Mouse (Mus musculus): ENCODE measurements around the gene Pias4. TPM values are rescaled to one million over a fixed set of nuclear protein-coding genes. Genes with fewer than 3 reads are reported as not detected.

Pias4 gene
- polyA plus RNA-seq, 1 experiment from 2014 or later, result 54.2 TPM

- Histone ChIP-seq H3K4me2 (no peak overlapping the region), H3K9me3 (replicated peaks) (no peaks in the 10 kb centered on the region), H3K4me1 (no peaks in the 10 kb centered on the region), H3K27ac (no peak overlapping the region), H3K4me3 (no peak overlapping the region), H3K27me3 (no peaks in the 10 kb centered on the region), H3K9ac (no peak overlapping the region), H3K36me3 (ENCODE audit: poor library complexity, severe bottlenecking) (peaks cover 83% of the 10 kb centered on the region)
- 87% methylated on average over 6 of the region's 6 CpGs for WGBS
- ATAC-seq, result no peak
These were observed 13.0 kb downstream of the Pias4 start for GRCm38 (mm10) chr10:81154736-81155135.

GRCm38 (mm10) chr10:81154313-81154712 lies 13.4 kb downstream of the Pias4 start:
- no peaks in the 10 kb centered on the region for H3K27me3 ChIP-seq
- no peaks in the 10 kb centered on the region for H3K9me3 ChIP-seq (replicated peaks)
- no peak overlapping the region for H3K4me3 ChIP-seq
- H3K9ac ChIP-seq, result no peak overlapping the region
- H3K4me1 ChIP-seq, result no peaks in the 10 kb centered on the region
- 95% methylated on average over 12 of the region's 12 CpGs for WGBS
- H3K4me2 ChIP-seq, result no peak overlapping the region
- peaks cover 86% of the 10 kb centered on the region for H3K36me3 ChIP-seq (ENCODE audit: poor library complexity, severe bottlenecking)
- no peak for ATAC-seq
- no peak overlapping the region for H3K27ac ChIP-seq

- no peak overlapping the region for H3K4me2 ChIP-seq
- peaks cover 86% of the 10 kb centered on the region for H3K36me3 ChIP-seq (ENCODE audit: poor library complexity, severe bottlenecking)
- H3K4me3 ChIP-seq, result no peak overlapping the region
- no peaks in the 10 kb centered on the region for H3K9me3 ChIP-seq (replicated peaks)
- WGBS, result 82% methylated on average over 12 of the region's 12 CpGs
- no peak overlapping the region for H3K27ac ChIP-seq
- H3K27me3 ChIP-seq, result no peaks in the 10 kb centered on the region
- no peak for ATAC-seq
- no peak overlapping the region for H3K9ac ChIP-seq
- no peaks in the 10 kb centered on the region for H3K4me1 ChIP-seq
These were observed 15.1 kb downstream of the Pias4 start for GRCm38 (mm10) chr10:81152609-81153008.

GRCm38 (mm10) chr10:81151261-81151660 lies 16.5 kb downstream of the Pias4 start:
- 76% methylated on average over 6 of the region's 6 CpGs for WGBS
- peaks cover 86% of the 10 kb centered on the region for H3K36me3 ChIP-seq (ENCODE audit: poor library complexity, severe bottlenecking)
- ATAC-seq, result no peak

GRCm38 (mm10) chr10:81146296-81146695 lies 21.4 kb downstream of the Pias4 start:
- Histone ChIP-seq H3K4me2 (no peak overlapping the region), H3K36me3 (ENCODE audit: poor library complexity, severe bottlenecking) (peaks cover 73% of the 10 kb centered on the region), H3K9ac (no peak overlapping the region), H3K9me3 (replicated peaks) (no peaks in the 10 kb centered on the region), H3K27ac (no peak overlapping the region), H3K27me3 (no peaks in the 10 kb centered on the region), H3K4me3 (no peak overlapping the region), H3K4me1 (peaks cover 13% of the 10 kb centered on the region)
- ATAC-seq, result no peak
- 89% methylated on average over 4 of the region's 4 CpGs for WGBS

More at GRCm38 (mm10) chr10:81151261-81151660, 16.5 kb downstream of the Pias4 start:
- no peaks in the 10 kb centered on the region for H3K27me3 ChIP-seq
- no peak overlapping the region for H3K27ac ChIP-seq
- H3K4me3 ChIP-seq, result no peak overlapping the region
- H3K4me1 ChIP-seq, result no peaks in the 10 kb centered on the region
- no peak overlapping the region for H3K9ac ChIP-seq
- H3K4me2 ChIP-seq, result no peak overlapping the region
- no peaks in the 10 kb centered on the region for H3K9me3 ChIP-seq (replicated peaks)

- Histone ChIP-seq H3K4me3 (no peak overlapping the region), H3K36me3 (ENCODE audit: poor library complexity, severe bottlenecking) (peaks cover 73% of the 10 kb centered on the region), H3K9ac (no peak overlapping the region), H3K4me1 (peaks cover 18% of the 10 kb centered on the region), H3K4me2 (no peak overlapping the region), H3K27ac (no peak overlapping the region), H3K27me3 (no peaks in the 10 kb centered on the region), H3K9me3 (replicated peaks) (no peaks in the 10 kb centered on the region)
- no peak for ATAC-seq
- WGBS, result 88% methylated on average over 7 of the region's 7 CpGs
These were observed 21.9 kb downstream of the Pias4 start for GRCm38 (mm10) chr10:81145778-81146177.

- Histone ChIP-seq H3K27ac (no peak overlapping the region), H3K9ac (no peak overlapping the region), H3K36me3 (ENCODE audit: poor library complexity, severe bottlenecking) (peaks cover 70% of the 10 kb centered on the region), H3K9me3 (replicated peaks) (no peaks in the 10 kb centered on the region), H3K4me1 (peaks cover 23% of the 10 kb centered on the region), H3K27me3 (no peaks in the 10 kb centered on the region), H3K4me3 (no peak overlapping the region), H3K4me2 (no peak overlapping the region)
- WGBS, result 90% methylated on average over 6 of the region's 6 CpGs
- no peak for ATAC-seq
These were observed 22.4 kb downstream of the Pias4 start for GRCm38 (mm10) chr10:81145307-81145706.

GRCm38 (mm10) chr10:81144667-81145066 lies 23.1 kb downstream of the Pias4 start:
- H3K9ac ChIP-seq, result no peak overlapping the region
- no peak for ATAC-seq
- H3K36me3 ChIP-seq (ENCODE audit: poor library complexity, severe bottlenecking), result peaks cover 64% of the 10 kb centered on the region
- no peak overlapping the region for H3K27ac ChIP-seq
- no peak overlapping the region for H3K4me2 ChIP-seq
- H3K27me3 ChIP-seq, result no peaks in the 10 kb centered on the region
- no peaks in the 10 kb centered on the region for H3K9me3 ChIP-seq (replicated peaks)
- WGBS, result 97% methylated on average over 27 of the region's 27 CpGs
- H3K4me3 ChIP-seq, result no peak overlapping the region
- H3K4me1 ChIP-seq, result peaks cover 29% of the 10 kb centered on the region

GRCm38 (mm10) chr10:81143845-81144437 lies 23.8 kb downstream of the Pias4 start:
- Histone ChIP-seq H3K9me3 (replicated peaks) (no peaks in the 10 kb centered on the region), H3K4me2 (no peak overlapping the region), H3K27me3 (no peaks in the 10 kb centered on the region), H3K4me1 (peaks cover 37% of the 10 kb centered on the region), H3K36me3 (ENCODE audit: poor library complexity, severe bottlenecking) (peaks cover 57% of the 10 kb centered on the region), H3K27ac (no peak overlapping the region), H3K9ac (no peak overlapping the region), H3K4me3 (no peak overlapping the region)
- no peak for ATAC-seq
- 95% methylated on average over 52 of the region's 52 CpGs for WGBS

- no peak overlapping the region for H3K9ac ChIP-seq
- H3K9me3 ChIP-seq (replicated peaks), result no peaks in the 10 kb centered on the region
- ATAC-seq, result no peak
- peaks cover 44% of the 10 kb centered on the region for H3K4me1 ChIP-seq
- no peaks in the 10 kb centered on the region for H3K27me3 ChIP-seq
- peaks cover 49% of the 10 kb centered on the region for H3K36me3 ChIP-seq (ENCODE audit: poor library complexity, severe bottlenecking)
- H3K4me3 ChIP-seq, result no peak overlapping the region
- peak overlapping the region; percentile 25; the same call in 1 of the 2 replicates for H3K27ac ChIP-seq
- 98% methylated on average over 6 of the region's 7 CpGs for WGBS
- H3K4me2 ChIP-seq, result no peak overlapping the region
These were observed 24.5 kb downstream of the Pias4 start for GRCm38 (mm10) chr10:81143157-81143633.

- H3K4me3 ChIP-seq, result no peak overlapping the region
- peaks cover 43% of the 10 kb centered on the region for H3K36me3 ChIP-seq (ENCODE audit: poor library complexity, severe bottlenecking)
- 79% methylated on average over 5 of the region's 5 CpGs for WGBS
- no peak overlapping the region for H3K4me2 ChIP-seq
- peaks cover 46% of the 10 kb centered on the region for H3K4me1 ChIP-seq
- ATAC-seq, result no peak
- no peaks in the 10 kb centered on the region for H3K27me3 ChIP-seq
- H3K9me3 ChIP-seq (replicated peaks), result no peaks in the 10 kb centered on the region
- H3K27ac ChIP-seq, result peak overlapping the region; percentile 25; the same call in 1 of the 2 replicates
- no peak overlapping the region for H3K9ac ChIP-seq
These were observed 25.2 kb downstream of the Pias4 start for GRCm38 (mm10) chr10:81142551-81142981.

GRCm38 (mm10) chr10:81141455-81142210 lies 26.1 kb downstream of the Pias4 start:
- no peak overlapping the region for H3K4me3 ChIP-seq
- H3K9me3 ChIP-seq (replicated peaks), result no peaks in the 10 kb centered on the region
- no peak overlapping the region for H3K27ac ChIP-seq
- peaks cover 46% of the 10 kb centered on the region for H3K4me1 ChIP-seq
- no peak overlapping the region for H3K4me2 ChIP-seq
- H3K27me3 ChIP-seq, result no peaks in the 10 kb centered on the region
- peak overlapping the region; percentile 30; the same call in 1 of the 2 replicates for H3K9ac ChIP-seq
- no peak for ATAC-seq
- H3K36me3 ChIP-seq (ENCODE audit: poor library complexity, severe bottlenecking), result peaks cover 34% of the 10 kb centered on the region
- WGBS, result 86% methylated on average over 7 of the region's 7 CpGs
